Mouse (Mus musculus) left cerebral cortex, postnatal 10 days (tissue): ENCODE data around the gene Slc22a18. TPM values are rescaled to one million over a fixed set of nuclear protein-coding genes. Genes with fewer than 3 reads are reported as not detected.

Source experiments
- DNase-seq, 2 experiments: peaks; one replicate each; pipeline ENCODE4 v3.0.0; 2021 to 2022; ENCODE audit warnings: low spot score in 2 of 2, mixed read lengths in 1 of 2; ENCODE audit errors: extremely low spot score in 1 of 2
- intact Hi-C: fragments of 180-260 bp; cut with DNase I; formaldehyde crosslinking; loops from one replicate; pipeline ENCODE4 v1.15.1; 2025
- total RNA-seq, 2 experiments: library from RNA; stranded (reverse); gene quantifications; 2 replicates each; pipeline ENCODE4 v1.2.3; 2021

The Slc22a18 gene
- total RNA-seq: under 1 TPM; 0.24 to 0.61 TPM

GRCm38 (mm10) chr7:143473347-143474101 is at the start of gene Slc22a18:
Gene Slc22a18 (plus strand): TSS chr7:143473736.
- peak in 1 of 2 experiments; percentile 63 for DNase-seq
- intact Hi-C loops: loop anchor here (10.0 kb wide), 1 partner anchor 579 kb away; no protein-coding TSS in a partner anchor

- DNase-seq: peak in 1 of 2 experiments; percentile 64
- intact Hi-C loops: no loop called here
Measured at GRCm38 (mm10) chr7:143428142-143428813, 45.3 kb upstream of the Slc22a18 start.

- DNase-seq: no peak
- intact Hi-C loops: no loop called here
Measured at GRCm38 (mm10) chr7:143428814-143429499, 44.6 kb upstream of the Slc22a18 start.

- no peak for DNase-seq
- intact Hi-C loops: no loop called here
Measured at GRCm38 (mm10) chr7:143432631-143433030, 40.9 kb upstream of the Slc22a18 start.

- peak in 1 of 2 experiments; percentile 36 for DNase-seq
- intact Hi-C loops: no loop called here
Measured at GRCm38 (mm10) chr7:143433331-143433730, 40.2 kb upstream of the Slc22a18 start.

GRCm38 (mm10) chr7:143437231-143437893 is 36.2 kb upstream of the Slc22a18 start:
- intact Hi-C loops: no loop called here
- no peak for DNase-seq

GRCm38 (mm10) chr7:143437894-143438581 is 35.5 kb upstream of the Slc22a18 start:
- intact Hi-C loops: no loop called here
- DNase-seq: peak in 1 of 2 experiments; percentile 50

GRCm38 (mm10) chr7:143438965-143439364 is 34.6 kb upstream of the Slc22a18 start:
- DNase-seq: no peak
- intact Hi-C loops: no loop called here

- no peak for DNase-seq
- intact Hi-C loops: no loop called here
Measured at GRCm38 (mm10) chr7:143444580-143444954, 29.0 kb upstream of the Slc22a18 start.

- intact Hi-C loops: no loop called here
- DNase-seq: no peak
Measured at GRCm38 (mm10) chr7:143444955-143445648, 28.4 kb upstream of the Slc22a18 start.

GRCm38 (mm10) chr7:143445651-143446460 is 27.7 kb upstream of the Slc22a18 start:
- DNase-seq: peak in 1 of 2 experiments; percentile 41
- intact Hi-C loops: no loop called here

- DNase-seq: no peak
- intact Hi-C loops: no loop called here
Measured at GRCm38 (mm10) chr7:143447130-143447529, 26.4 kb upstream of the Slc22a18 start.

GRCm38 (mm10) chr7:143458963-143459331 is 14.6 kb upstream of the Slc22a18 start:
- DNase-seq: no peak
- intact Hi-C loops: no loop called here

GRCm38 (mm10) chr7:143459332-143460211 is 14.0 kb upstream of the Slc22a18 start:
- DNase-seq: peak in 1 of 2 experiments; percentile 81
- intact Hi-C loops: loop anchor here (5.0 kb wide), 1 partner anchor 162 kb away; no protein-coding TSS in a partner anchor

- intact Hi-C loops: loop anchor here (5.0 kb wide), 1 partner anchor 163 kb away; no protein-coding TSS in a partner anchor
Measured at GRCm38 (mm10) chr7:143460217-143460834, 13.2 kb upstream of the Slc22a18 start.

GRCm38 (mm10) chr7:143460874-143461273 is 12.7 kb upstream of the Slc22a18 start, which contains the start of gene Cdkn1c:
Gene Cdkn1c (minus strand): TSS chr7:143461050.
- peak; percentile 78 to 94 for DNase-seq
- intact Hi-C loops: loop anchor here (5.0 kb wide), 1 partner anchor 164 kb away; no protein-coding TSS in a partner anchor

More at GRCm38 (mm10) chr7:143460217-143460834, 13.2 kb upstream of the Slc22a18 start:
- no peak for DNase-seq
